Mouse (Mus musculus): ENCODE data around the gene Noxred1. TPM values are rescaled to one million over a fixed set of nuclear protein-coding genes. Genes with fewer than 3 reads are reported as not detected.

The Noxred1 gene
- total RNA-seq, 2 experiments from 2014 or later, result 0.30 to 0.50 TPM

Other genes with a start within 250 kb of the Noxred1 start
- gene Zdhhc22, start 248.3 kb downstream of the Noxred1 start, total RNA-seq (2015), result not detected in 2 replicates
- gene Zdhhc22, start 248.3 kb downstream of the Noxred1 start, total RNA-seq (2017), result not detected in 2 replicates
- not detected in 2 replicates for gene Tmem63c, start 217.4 kb downstream of the Noxred1 start, total RNA-seq (2015)
- gene Tmem63c, start 217.4 kb downstream of the Noxred1 start, total RNA-seq (2017), result not detected in 2 replicates
- gene Ngb, start 136.2 kb downstream of the Noxred1 start, total RNA-seq (2015), result 0.49 TPM in 1 of 2 replicates, not detected in the other
- gene Ngb, start 136.2 kb downstream of the Noxred1 start, total RNA-seq (2017), result 0.51 and 0.75 TPM in 2 replicates
- 30.9 and 31.3 TPM in 2 replicates for gene Gstz1, start 91.6 kb downstream of the Noxred1 start, total RNA-seq (2015)
- gene Gstz1, start 91.6 kb downstream of the Noxred1 start, total RNA-seq (2017), result 26.1 and 27.1 TPM in 2 replicates
- 6.4 and 7.7 TPM in 2 replicates for gene Pomt2, start 90.8 kb downstream of the Noxred1 start, total RNA-seq (2015)
- 10.3 and 10.9 TPM in 2 replicates for gene Pomt2, start 90.8 kb downstream of the Noxred1 start, total RNA-seq (2017)
- gene Samd15, start 39.0 kb downstream of the Noxred1 start, total RNA-seq (2015), result 0.61 and 1.2 TPM in 2 replicates
- 0.47 and 0.75 TPM in 2 replicates for gene Samd15, start 39.0 kb downstream of the Noxred1 start, total RNA-seq (2017)
- gene Tmed8, start 38.3 kb downstream of the Noxred1 start, total RNA-seq (2015), result 5.9 and 7.0 TPM in 2 replicates
- gene Tmed8, start 38.3 kb downstream of the Noxred1 start, total RNA-seq (2017), result 6.5 and 7.5 TPM in 2 replicates
- 40.1 and 42.7 TPM in 2 replicates for gene Vipas39, start 27.5 kb upstream of the Noxred1 start, total RNA-seq (2015)
- 24.7 and 29.4 TPM in 2 replicates for gene Vipas39, start 27.5 kb upstream of the Noxred1 start, total RNA-seq (2017)
- 97.9 and 114 TPM in 2 replicates for gene Ahsa1, start 27.7 kb upstream of the Noxred1 start, total RNA-seq (2015)
- gene Ahsa1, start 27.7 kb upstream of the Noxred1 start, total RNA-seq (2017), result 313 and 335 TPM in 2 replicates
- not detected in 2 replicates for gene Ism2, start 61.0 kb upstream of the Noxred1 start, total RNA-seq (2015)
- gene Ism2, start 61.0 kb upstream of the Noxred1 start, total RNA-seq (2017), result not detected in 2 replicates
- gene Sptlc2, start 149.6 kb upstream of the Noxred1 start, total RNA-seq (2015), result 199 and 210 TPM in 2 replicates
- 128 and 138 TPM in 2 replicates for gene Sptlc2, start 149.6 kb upstream of the Noxred1 start, total RNA-seq (2017)
- gene Slirp, start 205.2 kb upstream of the Noxred1 start, total RNA-seq (2015), result 111 and 120 TPM in 2 replicates
- gene Slirp, start 205.2 kb upstream of the Noxred1 start, total RNA-seq (2017), result 49.4 and 79.7 TPM in 2 replicates
- 39.7 and 47.1 TPM in 2 replicates for gene Alkbh1, start 205.3 kb upstream of the Noxred1 start, total RNA-seq (2015)
- gene Alkbh1, start 205.3 kb upstream of the Noxred1 start, total RNA-seq (2017), result 57.2 and 82.5 TPM in 2 replicates
- gene Snw1, start 233.5 kb upstream of the Noxred1 start, total RNA-seq (2015), result 54.8 and 56.1 TPM in 2 replicates
- 173 and 192 TPM in 2 replicates for gene Snw1, start 233.5 kb upstream of the Noxred1 start, total RNA-seq (2017)

Data from megakaryocyte progenitor cell, adult 5-6 weeks (primary cell).